Mouse (Mus musculus) forebrain, embryonic 14.5 days (tissue): ENCODE results near the gene Cdc6. TPM values are rescaled to one million over a fixed set of nuclear protein-coding genes. Genes with fewer than 3 reads are reported as not detected.

ENCODE experiments used
- ATAC-seq: fragments of 200-750 bp; cut with Nextera tagmentation; 2 replicates; pipeline ENCODE4 v1.8.0; 2017; ENCODE audit warnings: mild to moderate bottlenecking, moderate library complexity
- DNase-seq: peaks from one replicate; pipeline ENCODE4 v3.0.0-alpha.2; 2015; ENCODE audit warnings: low spot score
- H3K27ac ChIP-seq: fragments of 300-500 bp; sonication (generic); 2 replicates; pipeline ENCODE4 v1.5.1; 2014; ENCODE audit warnings: low read depth, mild to moderate bottlenecking, control low read depth, low read length, moderate library complexity
- H3K27me3 ChIP-seq: fragments of 300-500 bp; sonication (generic); replicated peaks from 2 replicates; pipeline ENCODE4 v1.6.1; 2014; ENCODE audit warnings: low read length, control low read depth, mixed read lengths; ENCODE audit not compliant: control insufficient read depth, insufficient read depth
- H3K36me3 ChIP-seq: fragments of 300-500 bp; sonication (generic); 2 replicates; pipeline ENCODE4 v1.6.1; 2014; ENCODE audit warnings: low read length, control low read depth; ENCODE audit not compliant: control insufficient read depth, insufficient read depth
- H3K4me1 ChIP-seq: fragments of 300-500 bp; sonication (generic); 2 replicates; pipeline ENCODE4 v1.6.1; 2014; ENCODE audit warnings: antibody characterized with exemption, low read length, control low read depth; ENCODE audit not compliant: control insufficient read depth, insufficient read depth
- H3K4me2 ChIP-seq: fragments of 300-500 bp; sonication (generic); 2 replicates; pipeline ENCODE4 v1.6.1; 2014; ENCODE audit warnings: mild to moderate bottlenecking, control low read depth, low read length
- H3K4me3 ChIP-seq: fragments of 300-500 bp; sonication (generic); 2 replicates; pipeline ENCODE4 v1.5.1; 2014; ENCODE audit warnings: low read depth, low read length, control low read depth
- H3K9ac ChIP-seq: fragments of 300-500 bp; sonication (generic); 2 replicates; pipeline ENCODE4 v1.6.1; 2014; ENCODE audit warnings: mild to moderate bottlenecking, low read length, control low read depth, moderate library complexity
- H3K9me3 ChIP-seq: fragments of 300-500 bp; sonication (generic); replicated peaks from 2 replicates; pipeline ENCODE4 v1.6.1; 2016; ENCODE audit warnings: low read length, control low read depth, mixed read lengths; ENCODE audit not compliant: control insufficient read depth
- WGBS: fragments of 180-500 bp; shearing (Covaris S2); extraction: QIAGEN DNeasy Blood & Tissue Kit; methylation state at CpG from one replicate; pipeline ENCODE4 v1.1.7; 2014; 5-methylcytosine and 5-hydroxymethylcytosine counted together
- polyA plus RNA-seq: library from polyadenylated mRNA; unstranded; fragments of >200 nt; fragmentation: Nextera tagmentation; extraction: Ambion mirVana; gene quantifications from 2 replicates; pipeline ENCODE4 v1.2.1, GENCODE M21; 2014

The Cdc6 gene
- polyA plus RNA-seq, 1 experiment from 2014 or later = 16.4 TPM

- H3K4me3 ChIP-seq = no peak overlapping the region
- H3K4me2 ChIP-seq = no peak overlapping the region
- no peaks in the 10 kb centered on the region for H3K27me3 ChIP-seq
- 58% methylated on average over 15 of the region's 16 CpGs for WGBS
- no peaks in the 10 kb centered on the region for H3K9me3 ChIP-seq
- DNase-seq (no peak), ATAC-seq (peak; percentile 47; the same call in 1 of the 2 replicates)
- H3K9ac ChIP-seq = 0 out of 2 replicates have a peak overlapping the region, but pooled peaks have one; percentile 25
- peaks cover 24% of the 10 kb centered on the region for H3K4me1 ChIP-seq
- H3K36me3 ChIP-seq = no peaks in the 10 kb centered on the region
- peak overlapping the region; percentile 67; the same call in 1 of the 2 replicates for H3K27ac ChIP-seq
Observed at GRCm38 (mm10) chr11:98951026-98951906, 43.7 kb downstream of the Cdc6 start.

GRCm38 (mm10) chr11:98952111-98952510, 44.5 kb downstream of the Cdc6 start:
- WGBS = 85% methylated on average over 1 of the region's 1 CpGs
- no peak overlapping the region for H3K9ac ChIP-seq

GRCm38 (mm10) chr11:98952736-98953135, 45.1 kb downstream of the Cdc6 start:
- Histone ChIP-seq H3K27ac (no peak overlapping the region), H3K9ac (no peak overlapping the region), H3K36me3 (no peaks in the 10 kb centered on the region), H3K4me2 (no peak overlapping the region), H3K9me3 (no peaks in the 10 kb centered on the region), H3K27me3 (no peaks in the 10 kb centered on the region), H3K4me1 (peaks cover 24% of the 10 kb centered on the region), H3K4me3 (no peak overlapping the region)
- no peak for DNase-seq
- WGBS = 63% methylated on average over 2 of the region's 2 CpGs
- no peak for ATAC-seq

More at GRCm38 (mm10) chr11:98952111-98952510, 44.5 kb downstream of the Cdc6 start:
- Histone ChIP-seq H3K4me3 (no peak overlapping the region), H3K4me1 (peaks cover 24% of the 10 kb centered on the region), H3K27ac (no peak overlapping the region), H3K36me3 (no peaks in the 10 kb centered on the region), H3K9me3 (no peaks in the 10 kb centered on the region), H3K4me2 (no peak overlapping the region), H3K27me3 (no peaks in the 10 kb centered on the region)
- ATAC-seq (no peak), DNase-seq (no peak)

- Histone ChIP-seq H3K27ac (no peak overlapping the region), H3K4me2 (no peak overlapping the region), H3K4me3 (no peak overlapping the region), H3K9me3 (no peaks in the 10 kb centered on the region), H3K36me3 (no peaks in the 10 kb centered on the region), H3K4me1 (peaks cover 24% of the 10 kb centered on the region), H3K27me3 (no peaks in the 10 kb centered on the region), H3K9ac (no peak overlapping the region)
- 6% methylated on average over 2 of the region's 2 CpGs for WGBS
- ATAC-seq (no peak), DNase-seq (no peak)
Observed at GRCm38 (mm10) chr11:98953361-98953760, 45.8 kb downstream of the Cdc6 start.

GRCm38 (mm10) chr11:98953835-98954320, 46.3 kb downstream of the Cdc6 start:
- ATAC-seq (no peak), DNase-seq (no peak)
- no peaks in the 10 kb centered on the region for H3K9me3 ChIP-seq
- H3K4me3 ChIP-seq = no peak overlapping the region
- H3K9ac ChIP-seq = no peak overlapping the region
- no peaks in the 10 kb centered on the region for H3K27me3 ChIP-seq
- H3K27ac ChIP-seq = peak overlapping the region; percentile 59; the same call in 1 of the 2 replicates
- peaks cover 24% of the 10 kb centered on the region for H3K4me1 ChIP-seq
- peak overlapping the region; percentile 33; the same call in 1 of the 2 replicates for H3K4me2 ChIP-seq
- no peaks in the 10 kb centered on the region for H3K36me3 ChIP-seq
- WGBS = 38% methylated on average over 13 of the region's 13 CpGs

GRCm38 (mm10) chr11:98954373-98954772, 46.8 kb downstream of the Cdc6 start:
- H3K27ac ChIP-seq = peak overlapping the region; percentile 59
- peak overlapping the region; percentile 33; the same call in 1 of the 2 replicates for H3K4me2 ChIP-seq
- DNase-seq (peak; percentile 77), ATAC-seq (peak; percentile 65)
- no peak overlapping the region for H3K4me3 ChIP-seq
- H3K9ac ChIP-seq = 0 out of 2 replicates have a peak overlapping the region, but pooled peaks have one; percentile 1
- H3K36me3 ChIP-seq = no peaks in the 10 kb centered on the region
- no peaks in the 10 kb centered on the region for H3K27me3 ChIP-seq
- H3K4me1 ChIP-seq = peaks cover 27% of the 10 kb centered on the region
- H3K9me3 ChIP-seq = no peaks in the 10 kb centered on the region
- 6% methylated on average over 10 of the region's 10 CpGs for WGBS

- Histone ChIP-seq H3K36me3 (no peaks in the 10 kb centered on the region), H3K27me3 (no peaks in the 10 kb centered on the region), H3K9me3 (no peaks in the 10 kb centered on the region), H3K27ac (peak overlapping the region; percentile 6), H3K4me1 (peaks cover 31% of the 10 kb centered on the region), H3K4me3 (no peak overlapping the region), H3K4me2 (0 out of 2 replicates have a peak overlapping the region, but pooled peaks have one; percentile 33), H3K9ac (0 out of 2 replicates have a peak overlapping the region, but pooled peaks have one; percentile 1)
- ATAC-seq (peak; percentile 47), DNase-seq (no peak)
- 21% methylated on average over 15 of the region's 17 CpGs for WGBS
Observed at GRCm38 (mm10) chr11:98954801-98955706, 47.5 kb downstream of the Cdc6 start.

GRCm38 (mm10) chr11:98955707-98956235, 48.2 kb downstream of the Cdc6 start:
- ATAC-seq = no peak
- H3K9ac ChIP-seq = no peak overlapping the region
- no peak overlapping the region for H3K4me3 ChIP-seq
- no peak overlapping the region for H3K4me2 ChIP-seq
- no peaks in the 10 kb centered on the region for H3K27me3 ChIP-seq
- H3K4me1 ChIP-seq = peaks cover 34% of the 10 kb centered on the region
- H3K36me3 ChIP-seq = no peaks in the 10 kb centered on the region
- 52% methylated on average over 6 of the region's 7 CpGs for WGBS
- no peak overlapping the region for H3K27ac ChIP-seq
- DNase-seq = no peak
- no peaks in the 10 kb centered on the region for H3K9me3 ChIP-seq
